Mouse (Mus musculus): ENCODE measurements around the gene Ppp1r12c. TPM values are rescaled to one million over a fixed set of nuclear protein-coding genes. Genes with fewer than 3 reads are reported as not detected.

The Ppp1r12c gene
- polyA plus RNA-seq, 1 experiment from 2014 or later, result 72.0 TPM

DNA sequence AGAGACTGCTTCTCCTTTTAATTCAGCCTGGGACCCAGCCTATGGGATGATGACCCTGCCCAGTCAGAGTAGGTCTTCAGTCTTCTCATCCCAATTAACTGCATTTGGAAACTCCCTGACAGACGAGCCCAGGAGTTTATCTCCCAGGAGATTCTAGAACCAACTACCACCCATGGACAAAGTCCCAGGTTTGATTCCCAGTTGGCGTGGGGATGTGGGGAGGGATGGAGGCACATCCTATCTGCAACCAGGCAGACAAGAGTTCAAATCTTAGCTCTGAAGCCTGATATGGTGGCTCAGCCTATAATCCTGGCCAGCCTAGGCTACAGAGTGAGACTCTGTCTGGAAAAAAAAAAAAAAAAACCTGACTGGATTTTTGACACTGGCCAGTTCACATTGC lies 63.8 kb downstream of the Ppp1r12c start:
- Histone ChIP-seq H3K4me2 (replicated peaks) (no peak overlapping the region), H3K9ac (no peak overlapping the region), H3K4me1 (no peaks in the 10 kb centered on the region), H3K9me3 (replicated peaks) (no peaks in the 10 kb centered on the region), H3K27ac (no peak overlapping the region), H3K36me3 (peaks cover 85% of the 10 kb centered on the region), H3K4me3 (no peak overlapping the region), H3K27me3 (no peaks in the 10 kb centered on the region)
- ATAC-seq (ENCODE audit: low FRiP score), result no peak
- WGBS, result 96% methylated on average over 2 of the region's 2 CpGs

DNA sequence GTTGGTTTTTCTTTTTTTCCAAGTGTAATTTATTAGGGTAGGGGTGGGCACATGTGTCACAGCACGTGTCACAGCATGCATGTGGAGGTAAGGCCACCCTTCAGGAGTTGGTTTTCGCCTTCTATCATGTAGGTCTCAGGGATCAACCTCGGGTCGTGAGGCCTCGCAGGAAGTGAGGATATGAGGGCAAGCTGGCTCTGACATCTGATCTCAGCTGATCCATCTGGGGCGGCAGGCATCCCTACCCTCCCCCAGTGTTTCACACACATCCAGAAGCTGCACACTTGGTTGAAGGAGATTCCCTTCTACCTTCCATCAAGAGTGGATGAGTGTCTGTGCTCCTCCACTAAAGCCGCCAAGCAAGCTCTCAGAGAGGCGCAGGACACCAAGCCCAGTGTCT lies 69.5 kb downstream of the Ppp1r12c start:
- Histone ChIP-seq H3K36me3 (peaks cover 80% of the 10 kb centered on the region), H3K27ac (no peak overlapping the region)
- WGBS, result 93% methylated on average over 8 of the region's 8 CpGs

DNA sequence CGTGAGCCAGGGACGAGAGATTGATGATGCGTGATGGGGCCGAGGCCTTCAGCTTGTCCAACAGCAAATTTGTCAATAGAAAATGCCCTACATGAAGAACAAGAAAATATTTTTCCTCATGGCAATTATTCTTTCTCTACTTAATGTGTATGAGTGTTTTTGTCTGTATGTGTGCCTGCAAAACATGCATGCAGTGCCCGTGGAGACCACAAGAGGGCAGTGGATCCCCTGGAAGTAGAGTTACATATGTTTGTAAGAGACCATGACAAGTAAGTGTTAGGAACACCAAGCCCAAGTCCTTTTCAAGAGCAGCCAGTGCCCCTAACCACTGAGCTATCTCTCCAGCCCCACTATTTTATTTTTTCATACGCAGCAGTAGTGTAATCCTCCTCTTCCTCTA lies 69.9 kb downstream of the Ppp1r12c start:
- Histone ChIP-seq H3K9me3 (replicated peaks) (no peaks in the 10 kb centered on the region), H3K9ac (no peak overlapping the region), H3K27ac (no peak overlapping the region), H3K27me3 (no peaks in the 10 kb centered on the region), H3K4me2 (replicated peaks) (no peak overlapping the region), H3K4me1 (no peaks in the 10 kb centered on the region), H3K36me3 (peaks cover 75% of the 10 kb centered on the region), H3K4me3 (no peak overlapping the region)
- ATAC-seq (ENCODE audit: low FRiP score), result no peak
- 84% methylated on average over 6 of the region's 6 CpGs for WGBS

More for the DNA sequence above, 69.5 kb downstream of the Ppp1r12c start:
- no peaks in the 10 kb centered on the region for H3K9me3 ChIP-seq (replicated peaks)
- no peak overlapping the region for H3K4me2 ChIP-seq (replicated peaks)
- no peak overlapping the region for H3K4me3 ChIP-seq
- no peaks in the 10 kb centered on the region for H3K4me1 ChIP-seq
- no peaks in the 10 kb centered on the region for H3K27me3 ChIP-seq
- ATAC-seq (ENCODE audit: low FRiP score), result no peak
- no peak overlapping the region for H3K9ac ChIP-seq

Small RNAs within 50 kb of the gene (microRNA-seq; reads per million reads assigned to microRNA genes)
- gene Gm24605, result not detected

Other genes with a start within 250 kb of the Ppp1r12c start
- gene Ncr1, start 164.0 kb downstream of the Ppp1r12c start, polyA plus RNA-seq (2016; fragmentation: Nextera tagmentation; extraction: Ambion mirVana), result not detected in 2 replicates
- gene Gp6, start 103.9 kb downstream of the Ppp1r12c start, polyA plus RNA-seq (2016; fragmentation: Nextera tagmentation; extraction: Ambion mirVana), result 0.22 and 0.40 TPM in 2 replicates
- 29.2 and 30.1 TPM in 2 replicates for gene Rdh13, start 56.0 kb downstream of the Ppp1r12c start, polyA plus RNA-seq (2016; fragmentation: Nextera tagmentation; extraction: Ambion mirVana)
- 7.1 and 8.6 TPM in 2 replicates for gene Eps8l1, start 41.0 kb downstream of the Ppp1r12c start, polyA plus RNA-seq (2016; fragmentation: Nextera tagmentation; extraction: Ambion mirVana)
- gene Tnnt1, start 14.7 kb upstream of the Ppp1r12c start, polyA plus RNA-seq (2016; fragmentation: Nextera tagmentation; extraction: Ambion mirVana), result 19.2 and 72.4 TPM in 2 replicates
- 2.2 and 3.1 TPM in 2 replicates for gene Tnni3, start 22.5 kb upstream of the Ppp1r12c start, polyA plus RNA-seq (2016; fragmentation: Nextera tagmentation; extraction: Ambion mirVana)
- gene Dnaaf3, start 30.8 kb upstream of the Ppp1r12c start, polyA plus RNA-seq (2016; fragmentation: Nextera tagmentation; extraction: Ambion mirVana), result 2.5 and 3.6 TPM in 2 replicates
- 32.9 and 33.2 TPM in 2 replicates for gene Syt5, start 45.9 kb upstream of the Ppp1r12c start, polyA plus RNA-seq (2016; fragmentation: Nextera tagmentation; extraction: Ambion mirVana)
- gene Ptprh, start 102.4 kb upstream of the Ppp1r12c start, polyA plus RNA-seq (2016; fragmentation: Nextera tagmentation; extraction: Ambion mirVana), result 0.13 and 0.40 TPM in 2 replicates
- 3.2 and 3.5 TPM in 2 replicates for gene Tmem86b, start 129.7 kb upstream of the Ppp1r12c start, polyA plus RNA-seq (2016; fragmentation: Nextera tagmentation; extraction: Ambion mirVana)
- gene Ppp6r1, start 157.3 kb upstream of the Ppp1r12c start, polyA plus RNA-seq (2016; fragmentation: Nextera tagmentation; extraction: Ambion mirVana), result 15.0 and 17.1 TPM in 2 replicates
- gene Hspbp1, start 183.4 kb upstream of the Ppp1r12c start, polyA plus RNA-seq (2016; fragmentation: Nextera tagmentation; extraction: Ambion mirVana), result 108 and 110 TPM in 2 replicates
- 5.8 and 5.9 TPM in 2 replicates for gene Brsk1, start 188.9 kb upstream of the Ppp1r12c start, polyA plus RNA-seq (2016; fragmentation: Nextera tagmentation; extraction: Ambion mirVana)
- gene Tmem150b, start 223.6 kb upstream of the Ppp1r12c start, polyA plus RNA-seq (2016; fragmentation: Nextera tagmentation; extraction: Ambion mirVana), result 0.26 and 0.48 TPM in 2 replicates
- 87.5 and 91.5 TPM in 2 replicates for gene Kmt5c, start 238.4 kb upstream of the Ppp1r12c start, polyA plus RNA-seq (2016; fragmentation: Nextera tagmentation; extraction: Ambion mirVana)